In the genomic region with DNA sequence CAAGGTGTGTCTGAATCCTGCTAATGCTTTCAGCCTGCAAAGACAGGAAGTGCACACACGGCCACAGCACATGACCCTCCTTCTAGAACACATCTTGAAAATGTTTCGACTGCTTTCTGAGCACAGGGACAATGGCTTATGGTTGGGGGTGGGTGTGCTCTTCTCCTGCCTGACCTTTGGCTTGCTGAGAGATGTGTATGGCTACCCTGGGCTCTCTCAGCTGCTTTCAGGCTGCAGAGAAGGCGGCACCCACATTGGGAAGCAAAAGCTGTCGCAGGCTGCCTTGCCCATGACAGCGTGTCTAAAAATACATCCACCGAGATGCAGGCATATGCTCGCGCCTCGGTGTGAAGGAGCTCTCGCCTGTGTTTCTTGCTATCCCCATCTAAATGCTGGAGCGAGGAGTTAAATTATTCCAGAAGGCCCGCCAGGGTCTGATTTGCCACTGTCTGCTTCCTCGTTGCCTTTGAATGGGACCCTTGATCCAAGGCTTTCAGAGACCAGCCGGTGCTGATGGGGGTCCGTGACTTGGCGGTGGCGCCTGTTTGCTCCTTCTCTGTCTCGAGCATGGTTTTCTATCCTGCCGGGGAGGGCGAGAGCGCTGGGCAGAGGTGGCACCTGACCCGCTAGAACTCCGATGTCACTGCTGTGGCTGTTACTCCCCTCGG, we compare ENCODE assay signal across 9 mouse cellular contexts.
DNase-seq lines count a peak whose midpoint lies in the region; ATAC-seq and TF ChIP-seq lines count a peak whose summit lies in the region.
"Had no signal": no experiment of that assay in that cellular context is flagged by ENCODE, and none has a peak within 500 bp of the region (broad histone marks: within the 10 kb centered on the region; RNA-seq: fewer than 3 reads in every experiment).

No protein-coding gene starts in this region.

- no peak; the same call in 1 of the 2 replicates for ATAC-seq in embryonic facial prominence, embryonic 12.5 days (ENCODE audit: insufficient number of reproducible peaks, insufficient read depth, low FRiP score, low TSS enrichment)
- no peak for ATAC-seq in liver, postnatal 0 days
- no peak for ATAC-seq in erythroblast, adult 5-6 weeks (replicated peaks; ENCODE audit: low FRiP score, poor library complexity, severe bottlenecking)
- ATAC-seq: Patski had no signal

- H3K9ac ChIP-seq in embryonic facial prominence, embryonic 12.5 days = peak overlapping the region; percentile 63
- no peak overlapping the region for H3K9ac ChIP-seq in liver, postnatal 0 days (replicated peaks)

- no peaks in the 10 kb centered on the region for H3K36me3 ChIP-seq in embryonic facial prominence, embryonic 12.5 days
- H3K36me3 ChIP-seq in liver, postnatal 0 days (replicated peaks; ENCODE audit: insufficient read depth, low read length) = no peaks in the 10 kb centered on the region

- TF ChIP-seq CTCF in lung, adult 2 months (IDR thresholded peaks at IDR 0.05; ENCODE audit: insufficient read depth, low read length) = no peak
- TF ChIP-seq CTCF in layer of hippocampus, adult 2 months (conservative IDR thresholded peaks at IDR 0.05) = no peak
- no peak for TF ChIP-seq CTCF in liver, postnatal 0 days (IDR thresholded peaks at IDR 0.05; ENCODE audit: low read depth)

- 16% methylated on average over 24 of the region's 24 CpGs for WGBS in lung, adult 2 months
- 5% methylated on average over 24 of the region's 24 CpGs for WGBS in embryonic facial prominence, embryonic 12.5 days
- 15% methylated on average over 24 of the region's 24 CpGs for WGBS in liver, postnatal 0 days (ENCODE audit: insufficient replicate concordance)

- no peak for TF ChIP-seq EP300 in liver, postnatal 0 days (IDR thresholded peaks at IDR 0.05; ENCODE audit: low read depth)

- no peak for TF ChIP-seq POLR2A in lung, adult 2 months (IDR thresholded peaks at IDR 0.05; ENCODE audit: borderline replicate concordance, extremely low read depth, low read depth, low read length)

- DNase-seq in lung, adult 2 months = no peak
- DNase-seq in lung, postnatal 14 days = no peak
- DNase-seq in heart, adult 9 months (ENCODE audit: low spot score in 2 of 2) = peak; percentile 32 to 55
- DNase-seq in layer of hippocampus, adult 2 months (ENCODE audit: low spot score in 2 of 2) = peak; percentile 58 to 73
- no peak for DNase-seq in liver, postnatal 0 days
- peak; percentile 70 for DNase-seq in right cerebral cortex, postnatal 4 days

- no peaks in the 10 kb centered on the region for H3K27me3 ChIP-seq in embryonic facial prominence, embryonic 12.5 days
- H3K27me3 ChIP-seq in liver, postnatal 0 days (ENCODE audit: insufficient read depth, low read length) = peaks cover 11% of the 10 kb centered on the region
- H3K27me3 ChIP-seq: Patski had no signal

- H3K4me3 ChIP-seq in lung, adult 2 months (replicated peaks; ENCODE audit: extremely low read depth, low read depth, low read length) = peak overlapping the region; percentile 31
- H3K4me3 ChIP-seq in embryonic facial prominence, embryonic 12.5 days = peak overlapping the region; percentile 32
- peak overlapping the region; percentile 63 for H3K4me3 ChIP-seq in layer of hippocampus, adult 2 months
- H3K4me3 ChIP-seq in liver, postnatal 0 days (ENCODE audit: low read depth, low read length) = no peak overlapping the region

- H3K9me3 ChIP-seq in embryonic facial prominence, embryonic 12.5 days = no peaks in the 10 kb centered on the region
- H3K9me3 ChIP-seq in liver, postnatal 0 days (ENCODE audit: low read length) = no peaks in the 10 kb centered on the region

- H3K4me2 ChIP-seq in embryonic facial prominence, embryonic 12.5 days (replicated peaks) = peak overlapping the region; percentile 59
- peak overlapping the region; percentile 42 for H3K4me2 ChIP-seq in liver, postnatal 0 days (ENCODE audit: low read depth, low read length)

- H3K4me1 ChIP-seq in lung, adult 2 months (ENCODE audit: control insufficient read depth, insufficient read depth, low read length) = no peaks in the 10 kb centered on the region
- H3K4me1 ChIP-seq in embryonic facial prominence, embryonic 12.5 days = peaks cover 48% of the 10 kb centered on the region
- H3K4me1 ChIP-seq in liver, postnatal 0 days (ENCODE audit: insufficient read depth) = no peaks in the 10 kb centered on the region

- peak overlapping the region; percentile 86 for H3K27ac ChIP-seq in embryonic facial prominence, embryonic 12.5 days
- peak overlapping the region; percentile 94 for H3K27ac ChIP-seq in layer of hippocampus, adult 2 months
- no peak overlapping the region for H3K27ac ChIP-seq in liver, postnatal 0 days (ENCODE audit: low read depth)

Comparison
In these comparisons a context has a peak if more than half of its experiments do, and no peak if none do; other contexts are left out.
1. DNase-seq: peak in heart, adult 9 months (2 of 2), layer of hippocampus, adult 2 months (2 of 2) and right cerebral cortex, postnatal 4 days (single experiment); none in lung, adult 2 months (single experiment), lung, postnatal 14 days (single experiment) and liver, postnatal 0 days (single experiment).